Mouse (Mus musculus) small intestine, adult 2 months (tissue): ENCODE measurements around the gene Rps15a.

Source experiments
- CTCF ChIP-seq: fragments of 200-500 bp; IDR thresholded peaks from 2 replicates; pipeline ENCODE4 v1.5.1; 2012; ENCODE audit warnings: low read depth, mild to moderate bottlenecking, control low read depth, inconsistent platforms, low read length, moderate library complexity, mixed read lengths; ENCODE audit not compliant: insufficient replicate concordance, insufficient read length; ENCODE audit errors: extremely low read depth
- POLR2A ChIP-seq: fragments of 200-500 bp; IDR thresholded peaks from 2 replicates; pipeline ENCODE4 v1.6.1; 2012; ENCODE audit warnings: low read depth, mild to moderate bottlenecking, control low read depth, inconsistent platforms, low read length, moderate library complexity

- TF ChIP-seq CTCF = no peak
- TF ChIP-seq POLR2A = no peak
These were observed 3.2 kb upstream of the Rps15a start for GRCm38 (mm10) chr7:118119142-118119541.
